Mouse (Mus musculus) forebrain, embryonic 15.5 days (tissue): ENCODE results near the gene Osbpl2. TPM values are rescaled to one million over a fixed set of nuclear protein-coding genes. Genes with fewer than 3 reads are reported as not detected.
A peak's percentile ranks its signal among the peaks of the same experiment; 100 is the strongest.

Experiments used
- ATAC-seq: fragments of 200-750 bp; cut with Nextera tagmentation; replicated peaks from 2 replicates; pipeline ENCODE4 v1.8.0; 2017; ENCODE audit warnings: mild to moderate bottlenecking, moderate TSS enrichment, moderate library complexity
- H3K27ac ChIP-seq: fragments of 300-500 bp; sonication (generic); replicated peaks from 2 replicates; pipeline ENCODE4 v1.5.1; 2015; ENCODE audit warnings: mild to moderate bottlenecking, inconsistent platforms
- H3K27me3 ChIP-seq: fragments of 300-500 bp; sonication (generic); 2 replicates; pipeline ENCODE4 v1.6.1; 2015; ENCODE audit warnings: inconsistent platforms
- H3K36me3 ChIP-seq: fragments of 300-500 bp; sonication (generic); 2 replicates; pipeline ENCODE4 v1.6.1; 2015; ENCODE audit warnings: mild to moderate bottlenecking, inconsistent platforms
- H3K4me1 ChIP-seq: fragments of 300-500 bp; sonication (generic); 2 replicates; pipeline ENCODE4 v1.6.1; 2015; ENCODE audit warnings: inconsistent platforms
- H3K4me2 ChIP-seq: fragments of 300-500 bp; sonication (generic); replicated peaks from 2 replicates; pipeline ENCODE4 v1.6.1; 2015; ENCODE audit warnings: mild to moderate bottlenecking, inconsistent platforms
- H3K4me3 ChIP-seq: fragments of 300-500 bp; sonication (generic); 2 replicates; pipeline ENCODE4 v1.5.1; 2015; ENCODE audit warnings: mild to moderate bottlenecking, inconsistent platforms
- H3K9ac ChIP-seq: fragments of 300-500 bp; sonication (generic); replicated peaks from 2 replicates; pipeline ENCODE4 v1.6.1; 2015; ENCODE audit warnings: mild to moderate bottlenecking, inconsistent platforms
- H3K9me3 ChIP-seq: fragments of 300-500 bp; sonication (generic); 2 replicates; pipeline ENCODE4 v1.6.1; 2016; ENCODE audit warnings: inconsistent platforms
- WGBS: fragments of 180-500 bp; shearing (Covaris S2); methylation state at CpG from one replicate; pipeline ENCODE4 v1.1.7; 2015; ENCODE audit warnings: mixed read lengths; 5-methylcytosine and 5-hydroxymethylcytosine counted together
- polyA plus RNA-seq: library from polyadenylated mRNA; unstranded; fragments of >200 nt; fragmentation: Nextera tagmentation; extraction: Ambion mirVana; gene quantifications from 2 replicates; pipeline ENCODE4 v1.2.1, GENCODE M21; 2015

Gene Osbpl2
- polyA plus RNA-seq, 1 experiment from 2014 or later: 67.3 TPM

GRCm38 (mm10) chr2:180087472-180087871 is 31.6 kb upstream of the Osbpl2 start:
- WGBS: 90% methylated on average over 4 of the region's 4 CpGs

DNA sequence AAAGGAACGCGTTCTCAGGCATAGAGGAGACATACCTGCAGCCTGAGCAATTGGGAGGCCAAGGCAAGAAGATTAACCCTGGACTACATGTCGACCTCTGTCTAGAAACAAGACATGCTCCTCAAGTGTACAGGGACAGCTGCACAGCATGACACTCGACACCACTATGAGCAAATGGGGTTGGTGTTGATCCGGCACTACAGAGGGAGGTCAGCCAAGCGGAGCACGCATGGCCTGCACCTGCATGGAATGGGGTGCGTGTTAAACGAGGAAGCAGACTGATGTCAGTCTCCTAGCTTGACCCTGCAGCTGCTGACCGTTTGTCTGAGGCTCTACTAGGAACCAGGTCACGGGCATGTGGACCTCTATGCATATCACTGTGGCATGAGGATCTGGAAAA is 28.8 kb upstream of the Osbpl2 start:
- Histone ChIP-seq H3K4me1 (peaks cover 11% of the 10 kb centered on the region; the same call in 1 of the 2 replicates), H3K4me2 (no peak overlapping the region), H3K4me3 (no peak overlapping the region), H3K9ac (no peak overlapping the region), H3K9me3 (no peaks in the 10 kb centered on the region), H3K27me3 (no peaks in the 10 kb centered on the region), H3K27ac (no peak overlapping the region), H3K36me3 (peaks cover 3% of the 10 kb centered on the region; the same call in 1 of the 2 replicates)
- 72% methylated on average over 11 of the region's 11 CpGs for WGBS
- no peak for ATAC-seq

More at GRCm38 (mm10) chr2:180087472-180087871, 31.6 kb upstream of the Osbpl2 start:
- Histone ChIP-seq H3K9ac (no peak overlapping the region), H3K4me1 (peaks cover 11% of the 10 kb centered on the region; the same call in 1 of the 2 replicates), H3K4me2 (no peak overlapping the region), H3K36me3 (peaks cover 8% of the 10 kb centered on the region; the same call in 1 of the 2 replicates), H3K9me3 (no peaks in the 10 kb centered on the region), H3K27me3 (no peaks in the 10 kb centered on the region), H3K27ac (no peak overlapping the region), H3K4me3 (no peak overlapping the region)
- ATAC-seq: no peak; the same call in 1 of the 2 replicates

DNA sequence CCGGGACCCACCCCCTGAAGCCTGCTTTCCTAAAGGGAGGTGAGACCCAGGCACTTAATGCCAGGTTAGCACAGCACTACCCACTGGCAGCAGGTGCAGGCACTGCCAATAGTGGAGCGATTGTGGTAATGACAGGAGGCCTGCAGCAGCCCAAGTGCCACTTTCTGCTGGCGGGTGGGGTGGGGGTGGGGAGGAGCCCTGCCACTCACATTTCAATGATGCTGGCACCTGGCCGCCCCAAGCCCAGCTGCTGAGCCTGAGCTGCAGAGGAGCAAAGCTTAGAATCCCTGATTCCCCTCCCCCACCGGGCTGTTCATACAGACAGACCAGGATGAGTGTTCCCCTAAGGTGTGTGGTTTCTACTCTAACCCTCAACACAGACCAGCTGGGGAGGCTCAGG is 23.4 kb upstream of the Osbpl2 start:
- Histone ChIP-seq H3K27me3 (no peaks in the 10 kb centered on the region; the same call in 1 of the 2 replicates), H3K4me1 (peaks cover 26% of the 10 kb centered on the region), H3K27ac (0 out of 2 replicates have a peak overlapping the region, but pooled peaks have one; percentile 20), H3K9ac (no peak overlapping the region), H3K36me3 (no peaks in the 10 kb centered on the region), H3K4me2 (no peak overlapping the region), H3K9me3 (no peaks in the 10 kb centered on the region), H3K4me3 (no peak overlapping the region)
- whole genome bisulfite sequencing: 21% methylated on average over 5 of the region's 5 CpGs
- peak; percentile 66 for ATAC-seq

DNA sequence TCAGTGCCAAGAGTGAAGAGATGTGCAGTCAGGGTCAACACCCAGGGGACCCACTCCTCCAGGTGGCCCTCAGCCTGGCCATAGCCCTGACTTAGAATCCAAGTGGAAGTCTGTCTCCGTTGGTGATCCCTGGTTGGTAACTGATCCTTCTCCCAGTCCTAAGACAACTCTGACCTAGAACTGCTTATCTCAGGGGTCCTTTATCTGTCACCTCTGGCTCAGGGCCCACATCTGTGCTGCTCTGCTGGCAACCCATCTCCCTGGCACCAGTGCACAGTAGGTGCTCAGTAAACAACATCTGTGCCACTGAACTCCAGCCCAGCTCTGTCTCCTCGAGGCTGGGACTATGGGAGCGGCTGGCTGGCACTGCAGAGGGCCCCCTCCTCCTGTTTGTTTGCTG is 21.5 kb upstream of the Osbpl2 start:
- Histone ChIP-seq H3K9me3 (no peaks in the 10 kb centered on the region), H3K4me3 (no peak overlapping the region), H3K9ac (no peak overlapping the region), H3K36me3 (no peaks in the 10 kb centered on the region), H3K4me1 (peaks cover 27% of the 10 kb centered on the region), H3K4me2 (no peak overlapping the region), H3K27me3 (peaks cover 13% of the 10 kb centered on the region), H3K27ac (no peak overlapping the region)
- 0 out of 2 replicates have a peak, but pooled peaks have one; percentile 9 for ATAC-seq
- WGBS: 32% methylated on average over 3 of the region's 3 CpGs

DNA sequence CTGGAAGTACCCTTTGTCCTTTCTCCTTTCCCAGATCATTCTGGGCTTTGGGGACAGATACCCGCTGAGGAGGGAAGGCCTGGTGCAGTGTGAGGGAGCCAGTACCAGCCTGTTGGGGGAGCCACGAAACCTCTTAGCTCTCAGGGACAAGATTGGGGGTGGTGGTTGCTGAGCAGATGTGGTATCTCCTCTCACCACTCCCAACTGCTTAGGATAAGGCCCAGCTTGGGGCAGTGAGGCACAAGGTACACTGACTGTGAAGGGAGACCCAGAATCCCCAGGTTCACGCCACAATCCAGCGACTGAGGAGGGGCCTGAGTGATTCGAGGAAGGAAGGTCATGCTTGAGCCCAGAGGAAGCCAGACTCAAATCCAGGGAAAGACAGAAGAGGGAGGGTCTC is 20.9 kb upstream of the Osbpl2 start:
- Histone ChIP-seq H3K4me3 (no peak overlapping the region), H3K27me3 (peaks cover 19% of the 10 kb centered on the region), H3K27ac (no peak overlapping the region), H3K4me1 (peaks cover 33% of the 10 kb centered on the region), H3K9ac (no peak overlapping the region), H3K36me3 (no peaks in the 10 kb centered on the region), H3K9me3 (no peaks in the 10 kb centered on the region), H3K4me2 (no peak overlapping the region)
- WGBS: 35% methylated on average over 5 of the region's 5 CpGs
- ATAC-seq: peak; percentile 46

- no peaks in the 10 kb centered on the region for H3K9me3 ChIP-seq
These were observed 19.6 kb upstream of the Osbpl2 start for GRCm38 (mm10) chr2:180099529-180099928.

DNA sequence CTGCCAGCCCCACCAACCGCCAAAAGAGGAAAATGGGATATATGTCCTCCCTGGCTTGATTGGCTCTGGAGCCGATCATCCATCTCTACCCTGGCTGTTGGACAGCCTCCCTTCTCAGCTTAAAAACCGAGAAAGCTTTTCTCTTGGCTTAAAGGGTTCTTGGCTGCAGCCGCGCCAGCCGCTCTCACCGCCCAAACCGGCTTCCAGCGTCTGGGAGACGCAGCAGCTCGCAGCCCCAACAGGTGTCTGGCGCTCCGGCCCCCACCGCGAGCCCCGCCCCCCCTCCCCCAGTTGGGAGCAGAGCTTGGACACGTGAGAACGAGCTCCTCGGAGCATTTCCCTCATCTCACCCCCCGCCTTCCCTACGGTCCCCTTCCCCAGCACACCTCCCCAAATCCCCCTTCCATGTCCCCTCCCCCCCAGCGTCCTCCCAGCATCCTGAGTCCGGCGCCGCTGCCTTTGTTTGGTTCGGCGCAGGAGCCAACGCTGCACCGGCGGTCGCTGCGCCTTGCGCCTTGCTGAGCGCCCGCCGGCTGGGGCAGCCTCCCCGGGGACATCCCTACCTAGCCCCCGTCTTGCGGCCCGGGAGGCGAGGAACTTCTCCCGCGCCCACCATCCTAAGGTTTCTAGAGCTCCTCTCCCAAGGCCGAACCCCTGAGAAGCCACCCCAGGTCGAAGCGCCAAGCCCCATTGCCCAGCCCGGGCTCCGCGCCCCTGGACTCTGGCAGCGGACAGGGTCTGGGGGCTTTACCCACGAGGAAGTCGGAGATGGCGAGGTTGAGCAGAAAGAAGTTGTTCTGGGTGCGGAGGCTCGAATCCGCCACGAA is 15.7 kb upstream of the Osbpl2 start:
- peak overlapping the region; percentile 42 for H3K9ac ChIP-seq
- H3K36me3 ChIP-seq: no peaks in the 10 kb centered on the region
- H3K4me3 ChIP-seq: peak overlapping the region; percentile 55
- H3K4me1 ChIP-seq: peaks cover 42% of the 10 kb centered on the region
- peak overlapping the region; percentile 92 for H3K4me2 ChIP-seq
- H3K27ac ChIP-seq: no peak overlapping the region; the same call in 1 of the 2 replicates
- H3K9me3 ChIP-seq: no peaks in the 10 kb centered on the region
- peak; percentile 23; the same call in 1 of the 2 replicates for ATAC-seq
- WGBS: under 1% methylated on average over 57 of the region's 57 CpGs
- H3K27me3 ChIP-seq: peaks cover 42% of the 10 kb centered on the region

More at GRCm38 (mm10) chr2:180099529-180099928, 19.6 kb upstream of the Osbpl2 start:
- H3K4me1 ChIP-seq: peaks cover 46% of the 10 kb centered on the region
- WGBS: 13% methylated on average over 15 of the region's 15 CpGs
- no peak overlapping the region for H3K4me2 ChIP-seq
- H3K9ac ChIP-seq: no peak overlapping the region
- no peaks in the 10 kb centered on the region for H3K36me3 ChIP-seq
- no peak for ATAC-seq
- H3K4me3 ChIP-seq: no peak overlapping the region
- peaks cover 30% of the 10 kb centered on the region for H3K27me3 ChIP-seq
- no peak overlapping the region for H3K27ac ChIP-seq

DNA sequence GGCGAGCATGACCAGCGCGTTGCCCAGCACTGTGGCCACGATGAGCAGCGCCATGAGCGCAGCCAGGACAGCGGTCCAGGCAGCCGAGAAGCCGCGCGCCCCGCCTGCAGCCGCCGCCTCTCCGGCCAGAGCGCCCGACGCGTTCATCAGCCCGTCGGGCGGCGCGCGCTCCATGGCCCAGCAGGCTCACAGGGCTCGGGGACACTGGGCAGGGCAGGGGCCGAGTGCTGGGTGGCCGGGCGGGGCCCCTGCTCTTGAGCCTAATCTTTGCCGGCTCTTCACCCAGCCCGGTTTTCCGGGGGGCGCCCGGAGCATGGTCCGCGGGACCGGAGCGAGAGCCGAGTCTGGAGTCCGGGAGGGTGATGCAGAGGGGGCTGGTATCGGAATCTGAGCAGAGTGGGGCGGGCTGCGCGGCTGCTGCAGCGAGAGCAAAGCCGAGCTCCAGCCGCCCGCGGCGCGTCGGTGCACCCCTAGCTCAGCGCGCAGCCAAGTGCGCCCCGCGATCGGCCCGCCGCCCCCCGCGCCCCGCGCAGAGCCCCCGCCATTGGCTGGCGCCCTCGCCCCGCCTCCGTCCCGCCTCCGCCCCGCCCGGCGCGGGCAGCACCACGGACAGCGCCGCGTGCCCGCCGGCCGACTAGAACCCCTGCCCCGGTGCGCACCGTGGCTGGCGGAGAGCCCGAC is 15.0 kb upstream of the Osbpl2 start, which contains the start of gene Hrh3:
Gene Hrh3, minus strand, starts transcription at position 511 of the 681 bp plus-strand sequence.
- Histone ChIP-seq H3K4me3 (peak within 1 kb of the TSS; percentile 55), H3K36me3 (no peaks in the 10 kb centered on the region), H3K4me1 (peaks cover 40% of the 10 kb centered on the region), H3K27ac (no peak within 1 kb of the TSS; the same call in 1 of the 2 replicates), H3K9ac (peak within 1 kb of the TSS; percentile 42), H3K9me3 (no peaks in the 10 kb centered on the region), H3K4me2 (peak within 1 kb of the TSS; percentile 92), H3K27me3 (peaks cover 42% of the 10 kb centered on the region)
- WGBS: under 1% methylated on average over 85 of the region's 87 CpGs
- peak; percentile 71 for ATAC-seq

- no peaks in the 10 kb centered on the region for H3K36me3 ChIP-seq
- H3K4me2 ChIP-seq: peak overlapping the region; percentile 92
- WGBS: 9% methylated on average over 24 of the region's 24 CpGs
- peak overlapping the region; percentile 42 for H3K9ac ChIP-seq
- peaks cover 42% of the 10 kb centered on the region for H3K27me3 ChIP-seq
- no peaks in the 10 kb centered on the region for H3K9me3 ChIP-seq
- peak overlapping the region; percentile 55 for H3K4me3 ChIP-seq
- H3K4me1 ChIP-seq: peaks cover 36% of the 10 kb centered on the region
- ATAC-seq: peak; percentile 5; the same call in 1 of the 2 replicates
- H3K27ac ChIP-seq: no peak overlapping the region
These were observed 14.3 kb upstream of the Osbpl2 start for GRCm38 (mm10) chr2:180104659-180105377.

DNA sequence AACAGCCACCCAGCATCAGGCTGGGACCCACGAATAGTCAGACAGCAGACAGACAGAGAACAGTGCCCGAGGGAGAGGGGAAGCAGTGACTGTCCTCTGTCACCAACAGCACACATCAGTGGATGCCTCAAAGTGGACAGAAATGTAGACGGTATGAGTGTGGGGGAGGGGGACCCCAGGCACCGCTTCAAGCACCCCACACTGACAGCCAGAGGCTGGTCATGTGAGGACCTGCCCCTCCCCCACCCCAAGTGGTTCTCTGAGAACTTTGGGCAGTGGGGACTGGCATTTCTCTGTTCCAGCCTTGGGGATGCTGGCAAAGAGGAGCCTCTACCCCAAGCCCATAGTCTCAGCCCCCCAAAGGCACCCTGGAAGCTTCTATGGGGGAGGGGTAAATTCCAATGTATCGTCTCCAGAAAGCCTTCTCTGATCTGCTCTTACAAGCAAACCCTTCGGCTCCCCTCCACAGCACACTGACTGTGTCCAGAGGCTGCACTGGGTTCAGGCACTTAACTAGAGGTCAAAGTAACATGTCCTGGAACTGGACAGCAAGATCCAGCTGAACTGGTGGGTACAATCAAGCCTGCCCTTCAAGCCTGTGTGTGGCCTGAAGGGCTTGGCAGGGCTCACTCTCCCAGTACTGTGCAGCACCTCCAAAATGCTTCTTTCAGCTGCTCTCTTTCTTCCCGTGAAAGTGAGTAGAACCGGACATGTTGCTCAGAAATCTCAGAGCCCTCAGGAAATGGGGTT is 13.5 kb upstream of the Osbpl2 start:
- H3K9me3 ChIP-seq: no peaks in the 10 kb centered on the region
- H3K4me2 ChIP-seq: no peak overlapping the region
- H3K27me3 ChIP-seq: peaks cover 42% of the 10 kb centered on the region
- H3K36me3 ChIP-seq: no peaks in the 10 kb centered on the region
- H3K4me1 ChIP-seq: peaks cover 30% of the 10 kb centered on the region
- 17% methylated on average over 8 of the region's 8 CpGs for WGBS
- no peak overlapping the region for H3K4me3 ChIP-seq
- H3K9ac ChIP-seq: no peak overlapping the region
- no peak overlapping the region for H3K27ac ChIP-seq
- no peak for ATAC-seq

- H3K36me3 ChIP-seq: no peaks in the 10 kb centered on the region
- H3K27me3 ChIP-seq: peaks cover 34% of the 10 kb centered on the region
- H3K9me3 ChIP-seq: no peaks in the 10 kb centered on the region
- H3K4me2 ChIP-seq: no peak overlapping the region
- WGBS: 68% methylated on average over 4 of the region's 4 CpGs
- no peak overlapping the region for H3K27ac ChIP-seq
- no peak for ATAC-seq
- peaks cover 30% of the 10 kb centered on the region for H3K4me1 ChIP-seq
- no peak overlapping the region for H3K9ac ChIP-seq
- no peak overlapping the region for H3K4me3 ChIP-seq
These were observed 12.0 kb upstream of the Osbpl2 start for GRCm38 (mm10) chr2:180107081-180107480.
